Mouse (Mus musculus) heart, embryonic 16.5 days (tissue): ENCODE results near the gene Grb2. TPM values are rescaled to one million over a fixed set of nuclear protein-coding genes. Genes with fewer than 3 reads are reported as not detected.

ENCODE experiments used
- ATAC-seq: fragments of 200-750 bp; cut with Nextera tagmentation; replicated peaks from 2 replicates; pipeline ENCODE4 v1.8.0; 2017; ENCODE audit warnings: moderate number of reproducible peaks; ENCODE audit not compliant: insufficient read depth, low FRiP score; ENCODE audit errors: extremely low read depth
- H3K27ac ChIP-seq: fragments of 300-500 bp; sonication (generic); 2 replicates; pipeline ENCODE4 v1.5.1; 2014; ENCODE audit warnings: mild to moderate bottlenecking, low read length, control low read depth, moderate library complexity
- H3K27me3 ChIP-seq: fragments of 300-500 bp; sonication (generic); 2 replicates; pipeline ENCODE4 v1.6.1; 2014; ENCODE audit warnings: low read length, mixed read lengths; ENCODE audit not compliant: control insufficient read depth, insufficient read depth
- H3K36me3 ChIP-seq: fragments of 300-500 bp; sonication (generic); 2 replicates; pipeline ENCODE4 v1.6.1; 2014; ENCODE audit not compliant: control insufficient read depth, insufficient read depth
- H3K4me1 ChIP-seq: fragments of 300-500 bp; sonication (generic); 2 replicates; pipeline ENCODE4 v1.6.1; 2014; ENCODE audit warnings: low read length, mixed read lengths; ENCODE audit not compliant: control insufficient read depth, insufficient read depth
- H3K4me2 ChIP-seq: fragments of 300-500 bp; sonication (generic); 2 replicates; pipeline ENCODE4 v1.6.1; 2014; ENCODE audit warnings: low read depth, mild to moderate bottlenecking, control low read depth, low read length
- H3K4me3 ChIP-seq: fragments of 300-500 bp; sonication (generic); 2 replicates; pipeline ENCODE4 v1.5.1; 2014; ENCODE audit warnings: mild to moderate bottlenecking, control low read depth, low read length
- H3K9ac ChIP-seq: fragments of 300-500 bp; sonication (generic); 2 replicates; pipeline ENCODE4 v1.6.1; 2014; ENCODE audit warnings: low read length, control low read depth
- H3K9me3 ChIP-seq: fragments of 300-500 bp; sonication (generic); replicated peaks from 2 replicates; pipeline ENCODE4 v1.6.1; 2016; ENCODE audit warnings: low read length; ENCODE audit not compliant: control insufficient read depth
- WGBS: fragments of 180-500 bp; shearing (Covaris S2); extraction: QIAGEN DNeasy Blood & Tissue Kit; methylation state at CpG from one replicate; pipeline ENCODE4 v1.1.7; 2014; 5-methylcytosine and 5-hydroxymethylcytosine counted together
- polyA plus RNA-seq: library from polyadenylated mRNA; unstranded; fragments of >200 nt; fragmentation: Nextera tagmentation; extraction: Ambion mirVana; gene quantifications from 2 replicates; pipeline ENCODE4 v1.2.1, GENCODE M21; 2015

Grb2 gene
- polyA plus RNA-seq, 1 experiment from 2014 or later, result 118 TPM

- Histone ChIP-seq H3K27ac (peak overlapping the region; percentile 91), H3K9me3 (no peaks in the 10 kb centered on the region), H3K27me3 (no peaks in the 10 kb centered on the region), H3K4me2 (peak overlapping the region; percentile 93), H3K36me3 (peaks cover 23% of the 10 kb centered on the region), H3K4me3 (peak overlapping the region; percentile 94), H3K4me1 (peaks cover 33% of the 10 kb centered on the region), H3K9ac (peak overlapping the region; percentile 99)
- ATAC-seq, result peak; percentile 28; the same call in 1 of the 2 replicates
- WGBS, result under 1% methylated on average over 26 of the region's 26 CpGs
These were observed 104.1 kb downstream of the Grb2 start for GRCm38 (mm10) chr11:115604304-115604696.

GRCm38 (mm10) chr11:115603476-115604303 lies 104.7 kb downstream of the Grb2 start, which contains the start of the genes Mrps7 and Gga3:
Gene Mrps7 (plus strand): TSS chr11:115603925.
Gene Gga3 (minus strand): TSS chr11:115604051.
- H3K9me3 ChIP-seq, result no peaks in the 10 kb centered on the region
- peak within 1 kb of the TSS; percentile 93 for H3K4me2 ChIP-seq
- peaks cover 18% of the 10 kb centered on the region for H3K36me3 ChIP-seq
- WGBS, result under 1% methylated on average over 69 of the region's 93 CpGs
- peak within 1 kb of the TSS; percentile 99 for H3K9ac ChIP-seq
- peak within 1 kb of the TSS; percentile 94 for H3K4me3 ChIP-seq
- H3K4me1 ChIP-seq, result peaks cover 33% of the 10 kb centered on the region
- peak within 1 kb of the TSS; percentile 91 for H3K27ac ChIP-seq
- peak; percentile 95 for ATAC-seq
- no peaks in the 10 kb centered on the region for H3K27me3 ChIP-seq

DNA sequence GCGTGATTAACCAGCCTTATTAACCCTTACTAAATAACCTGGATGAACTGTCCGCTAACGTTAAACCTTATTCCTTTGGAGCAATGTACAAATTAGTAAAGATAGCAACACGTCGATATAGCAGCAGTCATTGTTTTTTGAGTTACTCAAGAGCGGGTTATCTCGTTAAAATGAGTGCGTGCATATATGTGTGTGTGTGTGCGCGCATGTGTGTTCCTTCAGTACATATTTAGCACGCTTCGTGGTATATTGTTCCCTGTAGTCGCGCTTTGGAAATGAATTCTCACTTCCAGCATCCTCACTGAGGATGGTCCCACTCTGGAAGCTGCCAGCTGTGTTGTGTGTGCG lies 105.3 kb downstream of the Grb2 start:
- Histone ChIP-seq H3K36me3 (peaks cover 18% of the 10 kb centered on the region), H3K4me3 (peak overlapping the region; percentile 94), H3K9ac (peak overlapping the region; percentile 99), H3K4me1 (peaks cover 33% of the 10 kb centered on the region), H3K27me3 (no peaks in the 10 kb centered on the region), H3K27ac (peak overlapping the region; percentile 91), H3K9me3 (no peaks in the 10 kb centered on the region), H3K4me2 (peak overlapping the region; percentile 69)
- 4% methylated on average over 15 of the region's 15 CpGs for WGBS
- ATAC-seq, result no peak

DNA sequence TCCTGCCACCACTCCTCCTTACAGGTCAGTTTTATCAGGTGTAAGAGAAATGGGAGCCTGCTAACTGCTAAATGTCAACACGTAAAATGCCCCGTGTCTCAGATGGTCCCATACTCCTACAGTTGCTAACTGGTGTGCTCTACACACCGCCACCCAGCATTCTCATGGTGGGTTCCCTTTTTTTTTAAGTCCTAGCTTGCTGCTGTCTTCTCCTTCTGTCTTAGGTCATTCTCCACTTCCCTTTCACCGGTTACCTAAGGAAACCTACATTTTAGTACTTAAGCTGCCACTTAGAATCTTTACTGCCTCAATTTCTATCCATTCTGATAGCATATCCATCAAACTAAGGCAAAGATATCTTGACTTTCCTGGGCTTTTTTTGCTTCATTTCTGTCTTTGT lies 107.2 kb downstream of the Grb2 start:
- H3K36me3 ChIP-seq, result peaks cover 10% of the 10 kb centered on the region
- no peak overlapping the region for H3K4me2 ChIP-seq
- no peaks in the 10 kb centered on the region for H3K27me3 ChIP-seq
- H3K27ac ChIP-seq, result no peak overlapping the region
- H3K4me3 ChIP-seq, result no peak overlapping the region
- no peaks in the 10 kb centered on the region for H3K9me3 ChIP-seq
- no peak overlapping the region for H3K9ac ChIP-seq
- peaks cover 33% of the 10 kb centered on the region for H3K4me1 ChIP-seq
- 51% methylated on average over 4 of the region's 4 CpGs for WGBS
- no peak for ATAC-seq

DNA sequence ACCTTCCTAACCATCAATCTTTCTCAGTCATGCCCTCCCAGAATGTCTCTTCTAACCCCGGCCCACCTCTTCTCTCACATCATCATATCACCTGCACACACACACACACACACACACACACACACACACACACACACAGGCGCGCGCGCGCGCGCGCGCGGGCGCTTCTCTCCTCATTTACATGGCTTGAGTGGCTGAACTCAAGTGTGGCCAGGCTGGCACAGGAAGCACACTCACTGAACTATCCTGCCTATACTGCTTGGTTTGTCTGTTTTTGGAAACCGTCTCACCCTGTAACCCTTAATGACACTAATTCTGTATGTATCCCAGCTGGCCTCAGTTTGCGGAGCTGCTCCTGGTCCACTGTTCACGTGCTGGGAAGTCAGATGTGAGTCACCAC lies 107.7 kb downstream of the Grb2 start:
- H3K27me3 ChIP-seq, result no peaks in the 10 kb centered on the region
- H3K27ac ChIP-seq, result no peak overlapping the region
- no peak overlapping the region for H3K4me3 ChIP-seq
- peaks cover 33% of the 10 kb centered on the region for H3K4me1 ChIP-seq
- peaks cover 9% of the 10 kb centered on the region; the same call in 1 of the 2 replicates for H3K36me3 ChIP-seq
- WGBS, result 86% methylated on average over 15 of the region's 15 CpGs
- ATAC-seq, result no peak
- no peak overlapping the region for H3K9ac ChIP-seq
- no peak overlapping the region for H3K4me2 ChIP-seq
- no peaks in the 10 kb centered on the region for H3K9me3 ChIP-seq

DNA sequence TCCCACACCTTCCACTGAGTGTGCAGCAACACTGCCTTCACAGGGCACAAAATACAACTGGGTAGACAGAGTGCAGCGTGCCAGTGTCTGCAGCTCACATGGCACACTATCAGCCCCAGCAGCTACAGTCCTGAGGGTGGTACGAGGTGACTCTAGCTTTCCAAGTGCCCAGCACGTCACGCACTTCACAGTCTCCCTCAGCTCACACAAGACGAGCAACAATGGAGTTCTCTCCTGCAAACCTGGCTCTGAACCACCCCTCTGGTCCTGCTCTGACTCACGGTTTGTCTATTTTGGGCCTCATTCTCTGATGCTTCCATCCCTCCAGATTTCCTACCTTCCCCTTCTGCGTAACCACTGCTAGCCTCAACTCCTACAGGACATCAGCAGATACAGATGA lies 108.7 kb downstream of the Grb2 start:
- Histone ChIP-seq H3K27ac (no peak overlapping the region), H3K27me3 (no peaks in the 10 kb centered on the region), H3K4me2 (no peak overlapping the region), H3K9ac (no peak overlapping the region), H3K4me1 (peaks cover 28% of the 10 kb centered on the region), H3K36me3 (peaks cover 12% of the 10 kb centered on the region; the same call in 1 of the 2 replicates), H3K9me3 (no peaks in the 10 kb centered on the region), H3K4me3 (no peak overlapping the region)
- no peak for ATAC-seq
- 76% methylated on average over 7 of the region's 7 CpGs for WGBS

- Histone ChIP-seq H3K4me1 (peaks cover 26% of the 10 kb centered on the region), H3K4me3 (no peak overlapping the region), H3K36me3 (peaks cover 25% of the 10 kb centered on the region), H3K27ac (no peak overlapping the region), H3K9ac (no peak overlapping the region), H3K4me2 (no peak overlapping the region), H3K27me3 (no peaks in the 10 kb centered on the region), H3K9me3 (no peaks in the 10 kb centered on the region)
- 91% methylated on average over 4 of the region's 4 CpGs for WGBS
- ATAC-seq, result no peak
These were observed 110.1 kb downstream of the Grb2 start for GRCm38 (mm10) chr11:115598309-115598708.

- Histone ChIP-seq H3K9ac (no peak overlapping the region), H3K9me3 (no peaks in the 10 kb centered on the region), H3K4me1 (no peaks in the 10 kb centered on the region), H3K4me2 (no peak overlapping the region), H3K27ac (no peak overlapping the region), H3K36me3 (peaks cover 49% of the 10 kb centered on the region), H3K4me3 (no peak overlapping the region), H3K27me3 (no peaks in the 10 kb centered on the region)
- ATAC-seq, result no peak
- WGBS, result 96% methylated on average over 3 of the region's 3 CpGs
These were observed 113.2 kb downstream of the Grb2 start for GRCm38 (mm10) chr11:115595209-115595608.
